8 mouse cellular contexts compared by ENCODE assay signal in the genomic region with DNA sequence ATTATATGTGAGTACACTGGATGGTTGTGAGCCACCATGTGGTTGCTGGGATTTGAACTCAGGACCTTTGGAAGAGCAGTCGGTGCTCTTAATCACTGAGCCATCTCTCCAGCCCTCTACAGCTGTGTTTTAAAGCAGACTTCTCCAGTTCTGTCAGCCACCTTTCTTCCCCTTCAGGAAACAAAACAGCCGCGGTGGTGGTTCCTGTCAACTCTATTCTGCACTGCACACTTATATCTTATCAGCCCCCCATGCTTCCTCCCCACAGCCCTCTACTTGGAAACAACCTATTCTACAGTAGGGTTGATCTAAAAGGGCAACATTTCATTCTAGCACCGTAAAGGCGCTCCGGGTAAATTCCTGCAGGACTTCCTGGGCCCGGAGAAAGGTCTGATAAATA. TPM values are rescaled to one million over a fixed set of nuclear protein-coding genes. Genes with fewer than 3 reads are reported as not detected.
DNase-seq lines count a peak whose midpoint lies in the region; ATAC-seq and TF ChIP-seq lines count a peak whose summit lies in the region.

No protein-coding gene starts in this region.

- H3K9ac ChIP-seq in lung, embryonic 16.5 days (ENCODE audit: low read length): peak overlapping the region; percentile 78
- peak overlapping the region; percentile 66 for H3K9ac ChIP-seq in forebrain, embryonic 11.5 days (ENCODE audit: low read length)
- H3K9ac ChIP-seq in limb, embryonic 14.5 days (ENCODE audit: low read depth, low read length, severe bottlenecking): no peak overlapping the region
- H3K9ac ChIP-seq in stomach, embryonic 15.5 days: no peak overlapping the region; the same call in 1 of the 2 replicates

- DNase-seq in lung, adult 18-20 months: no peak
- DNase-seq in forebrain, embryonic 11.5 days (ENCODE audit: low spot score): no peak
- no peak for DNase-seq in limb, embryonic 14.5 days (ENCODE audit: low spot score)
- DNase-seq in gastrocnemius, postnatal 10 days: no peak
- DNase-seq in adipocyte (ENCODE audit: low spot score): no peak
- DNase-seq in layer of hippocampus, postnatal 14 days (ENCODE audit: low spot score in 2 of 2): no peak

- H3K36me3 ChIP-seq in lung, embryonic 16.5 days (ENCODE audit: control insufficient read depth, insufficient read depth, low read length): no peaks in the 10 kb centered on the region
- H3K36me3 ChIP-seq in forebrain, embryonic 11.5 days (ENCODE audit: control insufficient read depth, insufficient read depth, low read length): no peaks in the 10 kb centered on the region
- no peaks in the 10 kb centered on the region for H3K36me3 ChIP-seq in limb, embryonic 14.5 days (ENCODE audit: control insufficient read depth, insufficient read depth, low read length)
- no peaks in the 10 kb centered on the region for H3K36me3 ChIP-seq in stomach, embryonic 15.5 days

- no peak overlapping the region; the same call in 1 of the 2 replicates for H3K27ac ChIP-seq in lung, embryonic 16.5 days (ENCODE audit: low read length)
- H3K27ac ChIP-seq in forebrain, embryonic 11.5 days (ENCODE audit: low read depth, low read length): no peak overlapping the region; the same call in 1 of the 2 replicates
- H3K27ac ChIP-seq in limb, embryonic 14.5 days (replicated peaks; ENCODE audit: low read depth, low read length): no peak overlapping the region
- H3K27ac ChIP-seq in stomach, embryonic 15.5 days: no peak overlapping the region

- 39% methylated on average over 7 of the region's 7 CpGs for WGBS in lung, embryonic 16.5 days
- 72% methylated on average over 7 of the region's 7 CpGs for WGBS in forebrain, embryonic 11.5 days
- WGBS in limb, embryonic 14.5 days: 68% methylated on average over 7 of the region's 7 CpGs
- WGBS in stomach, embryonic 15.5 days: 34% methylated on average over 7 of the region's 7 CpGs

- H3K27me3 ChIP-seq in lung, embryonic 16.5 days (ENCODE audit: control insufficient read depth, insufficient read depth, low read depth, low read length): no peaks in the 10 kb centered on the region
- no peaks in the 10 kb centered on the region for H3K27me3 ChIP-seq in forebrain, embryonic 11.5 days (ENCODE audit: control insufficient read depth, insufficient read depth, low read length)
- H3K27me3 ChIP-seq in limb, embryonic 14.5 days (ENCODE audit: control insufficient read depth, insufficient read depth, low read length): no peaks in the 10 kb centered on the region
- H3K27me3 ChIP-seq in stomach, embryonic 15.5 days (replicated peaks): no peaks in the 10 kb centered on the region

- no peaks in the 10 kb centered on the region for H3K9me3 ChIP-seq in lung, embryonic 16.5 days (ENCODE audit: control insufficient read depth, low read length)
- no peaks in the 10 kb centered on the region for H3K9me3 ChIP-seq in forebrain, embryonic 11.5 days (ENCODE audit: control insufficient read depth, low read length)
- peaks cover 3% of the 10 kb centered on the region; the same call in 1 of the 2 replicates for H3K9me3 ChIP-seq in limb, embryonic 14.5 days (ENCODE audit: control insufficient read depth, low read length)
- H3K9me3 ChIP-seq in stomach, embryonic 15.5 days: no peaks in the 10 kb centered on the region

- TF ChIP-seq POLR2A in limb, embryonic 14.5 days (IDR thresholded peaks at IDR 0.05; ENCODE audit: borderline replicate concordance, extremely low read depth, insufficient read depth, insufficient read length): no peak

- H3K4me2 ChIP-seq in lung, embryonic 16.5 days (ENCODE audit: low read depth, low read length): peak overlapping the region; percentile 73
- no peak overlapping the region; the same call in 1 of the 2 replicates for H3K4me2 ChIP-seq in forebrain, embryonic 11.5 days (ENCODE audit: low read depth, low read length, severe bottlenecking)
- H3K4me2 ChIP-seq in limb, embryonic 14.5 days (replicated peaks; ENCODE audit: low read depth, low read length, severe bottlenecking): peak overlapping the region; percentile 63
- H3K4me2 ChIP-seq in stomach, embryonic 15.5 days: peak overlapping the region; percentile 66

- H3K4me3 ChIP-seq in lung, embryonic 16.5 days (ENCODE audit: low read length): peak overlapping the region; percentile 63
- peak overlapping the region; percentile 49 for H3K4me3 ChIP-seq in forebrain, embryonic 11.5 days (ENCODE audit: low read depth, low read length)
- H3K4me3 ChIP-seq in limb, embryonic 14.5 days (replicated peaks; ENCODE audit: low read length): peak overlapping the region; percentile 52
- peak overlapping the region; percentile 56 for H3K4me3 ChIP-seq in stomach, embryonic 15.5 days (replicated peaks)

- ATAC-seq in lung, embryonic 16.5 days (ENCODE audit: low read depth): no peak
- no peak for ATAC-seq in forebrain, embryonic 11.5 days (replicated peaks; ENCODE audit: low FRiP score)
- ATAC-seq in limb, embryonic 14.5 days (ENCODE audit: low FRiP score, low read depth): no peak
- no peak for ATAC-seq in stomach, embryonic 15.5 days (ENCODE audit: insufficient read depth, low FRiP score, low read depth)

- 0 out of 2 replicates have a peak, but pooled peaks cover 4% of the 10 kb centered on the region for H3K4me1 ChIP-seq in lung, embryonic 16.5 days (replicated peaks; ENCODE audit: control insufficient read depth, insufficient read depth, low read length)
- H3K4me1 ChIP-seq in forebrain, embryonic 11.5 days (replicated peaks; ENCODE audit: control insufficient read depth, insufficient read depth, low read length): no peaks in the 10 kb centered on the region; the same call in 1 of the 2 replicates
- H3K4me1 ChIP-seq in limb, embryonic 14.5 days (ENCODE audit: control insufficient read depth, insufficient read depth, low read length): no peaks in the 10 kb centered on the region
- no peaks in the 10 kb centered on the region for H3K4me1 ChIP-seq in stomach, embryonic 15.5 days

RNA-seq across cellular contexts. Expression of gene Ttll13, which starts 0.7 kb away (rescaled TPM):
- polyA plus RNA-seq in lung, embryonic 16.5 days (2015; fragmentation: Nextera tagmentation; extraction: Ambion mirVana): 1.1 and 2.2 TPM in 2 replicates
- 1.2 and 1.5 TPM in 2 replicates for polyA plus RNA-seq in forebrain, embryonic 11.5 days (2014; fragmentation: Nextera tagmentation; extraction: Ambion mirVana)
- polyA plus RNA-seq in limb, embryonic 14.5 days (2012; rRNA removed): 0.28 and 0.59 TPM in 2 replicates
- 0.73 and 0.94 TPM in 2 replicates for polyA plus RNA-seq in limb, embryonic 14.5 days (2014; fragmentation: Nextera tagmentation; extraction: Ambion mirVana)
- polyA plus RNA-seq in stomach, embryonic 15.5 days (2015; fragmentation: Nextera tagmentation; extraction: Ambion mirVana): 1.1 and 1.6 TPM in 2 replicates
- total RNA-seq in gastrocnemius, postnatal 10 days (2021): under 1 TPM; 0.14 to 0.20 TPM
- 1 to 10 TPM in 1 of 2 experiments, under 1 TPM in 1; 0.95 to 1.6 TPM for total RNA-seq in layer of hippocampus, postnatal 14 days (2021)

RNA-seq across cellular contexts. Expression of gene Ngrn, which starts 14.2 kb away (rescaled TPM):
- polyA plus RNA-seq in lung, embryonic 16.5 days (2015; fragmentation: Nextera tagmentation; extraction: Ambion mirVana): 46.2 and 47.4 TPM in 2 replicates
- polyA plus RNA-seq in forebrain, embryonic 11.5 days (2014; fragmentation: Nextera tagmentation; extraction: Ambion mirVana): 50.4 and 53.8 TPM in 2 replicates
- 50.0 and 51.6 TPM in 2 replicates for polyA plus RNA-seq in limb, embryonic 14.5 days (2012; rRNA removed)
- polyA plus RNA-seq in limb, embryonic 14.5 days (2014; fragmentation: Nextera tagmentation; extraction: Ambion mirVana): 47.5 and 49.9 TPM in 2 replicates
- 47.3 and 52.0 TPM in 2 replicates for polyA plus RNA-seq in stomach, embryonic 15.5 days (2015; fragmentation: Nextera tagmentation; extraction: Ambion mirVana)
- total RNA-seq in gastrocnemius, postnatal 10 days (2021): 10 to 100 TPM; 20.2 to 20.3 TPM
- 10 to 100 TPM; 38.9 to 39.3 TPM for total RNA-seq in layer of hippocampus, postnatal 14 days (2021)

RNA-seq across cellular contexts. Expression of gene Gdpgp1, which starts 14.2 kb away (rescaled TPM):
- polyA plus RNA-seq in lung, embryonic 16.5 days (2015; fragmentation: Nextera tagmentation; extraction: Ambion mirVana): 3.5 and 3.9 TPM in 2 replicates
- polyA plus RNA-seq in forebrain, embryonic 11.5 days (2014; fragmentation: Nextera tagmentation; extraction: Ambion mirVana): 5.3 and 5.7 TPM in 2 replicates
- 2.0 TPM in 2 replicates for polyA plus RNA-seq in limb, embryonic 14.5 days (2012; rRNA removed)
- polyA plus RNA-seq in limb, embryonic 14.5 days (2014; fragmentation: Nextera tagmentation; extraction: Ambion mirVana): 2.1 and 2.4 TPM in 2 replicates
- polyA plus RNA-seq in stomach, embryonic 15.5 days (2015; fragmentation: Nextera tagmentation; extraction: Ambion mirVana): 5.2 and 5.3 TPM in 2 replicates
- 1 to 10 TPM; 1.8 to 2.1 TPM for total RNA-seq in gastrocnemius, postnatal 10 days (2021)
- 1 to 10 TPM; 6.3 to 6.4 TPM for total RNA-seq in layer of hippocampus, postnatal 14 days (2021)

RNA-seq across cellular contexts. Expression of gene Cib1, which starts 14.2 kb away (rescaled TPM):
- polyA plus RNA-seq in lung, embryonic 16.5 days (2015; fragmentation: Nextera tagmentation; extraction: Ambion mirVana): 88.4 and 96.0 TPM in 2 replicates
- 51.4 and 58.1 TPM in 2 replicates for polyA plus RNA-seq in forebrain, embryonic 11.5 days (2014; fragmentation: Nextera tagmentation; extraction: Ambion mirVana)
- polyA plus RNA-seq in limb, embryonic 14.5 days (2012; rRNA removed): 37.8 and 52.0 TPM in 2 replicates
- 66.1 and 72.1 TPM in 2 replicates for polyA plus RNA-seq in limb, embryonic 14.5 days (2014; fragmentation: Nextera tagmentation; extraction: Ambion mirVana)
- polyA plus RNA-seq in stomach, embryonic 15.5 days (2015; fragmentation: Nextera tagmentation; extraction: Ambion mirVana): 157 and 158 TPM in 2 replicates
- total RNA-seq in gastrocnemius, postnatal 10 days (2021): 10 to 100 TPM; 10.7 to 12.5 TPM
- 10 to 100 TPM; 28.1 to 28.8 TPM for total RNA-seq in layer of hippocampus, postnatal 14 days (2021)

RNA-seq across cellular contexts. Expression of gene Vps33b, which starts 22.6 kb away (rescaled TPM):
- 9.7 and 10.7 TPM in 2 replicates for polyA plus RNA-seq in lung, embryonic 16.5 days (2015; fragmentation: Nextera tagmentation; extraction: Ambion mirVana)
- 20.6 and 21.3 TPM in 2 replicates for polyA plus RNA-seq in forebrain, embryonic 11.5 days (2014; fragmentation: Nextera tagmentation; extraction: Ambion mirVana)
- 17.0 and 19.1 TPM in 2 replicates for polyA plus RNA-seq in limb, embryonic 14.5 days (2012; rRNA removed)
- polyA plus RNA-seq in limb, embryonic 14.5 days (2014; fragmentation: Nextera tagmentation; extraction: Ambion mirVana): 8.6 and 9.2 TPM in 2 replicates
- 12.9 and 15.6 TPM in 2 replicates for polyA plus RNA-seq in stomach, embryonic 15.5 days (2015; fragmentation: Nextera tagmentation; extraction: Ambion mirVana)
- total RNA-seq in gastrocnemius, postnatal 10 days (2021): 1 to 10 TPM; 5.7 to 6.3 TPM
- total RNA-seq in layer of hippocampus, postnatal 14 days (2021): 10 to 100 TPM; 21.4 TPM

Comparison
In these comparisons a context has a peak if more than half of its experiments do, and no peak if none do; other contexts are left out.
1. H3K9ac ChIP-seq: peak in lung, embryonic 16.5 days (single experiment) and forebrain, embryonic 11.5 days (single experiment); none in limb, embryonic 14.5 days (single experiment) and stomach, embryonic 15.5 days (single experiment).
2. Peak in every context shown above with its lines, with median percentiles within 50 percentile points of each other: H3K4me3 ChIP-seq.